Mouse (Mus musculus) liver, embryonic 14.5 days (tissue): ENCODE measurements at regions not wholly inside any gene's neighbourhood (a gene's known extent, or its start where the extent isn't known, plus 50 kb on each side); places are given as distances from the start of the nearest gene placed in this dataset.

Experiments
- ATAC-seq: fragments of 200-750 bp; cut with Nextera tagmentation; 2 replicates; pipeline ENCODE4 v1.8.0; 2017; ENCODE audit warnings: moderate number of reproducible peaks, mild to moderate bottlenecking, moderate library complexity; ENCODE audit not compliant: insufficient read depth
- DNase-seq, 3 experiments: peaks; one replicate each; pipeline ENCODE4 v3.0.0-alpha.2; 2012 to 2013; ENCODE audit warnings: low read depth in 3 of 3, low spot score in 3 of 3
- H3K27ac ChIP-seq: fragments of 300-500 bp; sonication (generic); 2 replicates; pipeline ENCODE4 v1.5.1; 2014; ENCODE audit warnings: moderate library complexity, mild to moderate bottlenecking, control low read depth, inconsistent platforms
- H3K27me3 ChIP-seq: fragments of 300-500 bp; sonication (generic); 2 replicates; pipeline ENCODE4 v1.6.1; 2014; ENCODE audit warnings: mild to moderate bottlenecking, low read length, moderate library complexity; ENCODE audit not compliant: control insufficient read depth, insufficient read depth
- H3K36me3 ChIP-seq: fragments of 300-500 bp; sonication (generic); replicated peaks from 2 replicates; pipeline ENCODE4 v1.6.1; 2014; ENCODE audit warnings: low read depth; ENCODE audit not compliant: control insufficient read depth, insufficient read depth
- H3K4me1 ChIP-seq, 2 experiments: fragments of 200-500 bp in 1 of 2; fragments of 300-500 bp in 1 of 2; sonication (generic) in 1 of 2; replicated peaks; 2 replicates each; pipeline ENCODE4 v1.6.1; 2012 to 2014; ENCODE audit warnings: antibody characterized with exemption in 1 of 2, inconsistent platforms in 1 of 2, low read length in 1 of 2; ENCODE audit not compliant: control insufficient read depth in 2 of 2, insufficient read depth in 2 of 2
- H3K4me2 ChIP-seq: fragments of 300-500 bp; sonication (generic); 2 replicates; pipeline ENCODE4 v1.6.1; 2014; ENCODE audit warnings: low read depth, mild to moderate bottlenecking, control low read depth, moderate library complexity
- H3K4me3 ChIP-seq, 2 experiments: fragments of 200-500 bp in 1 of 2; fragments of 300-500 bp in 1 of 2; sonication (generic) in 1 of 2; 2 replicates each; pipeline ENCODE4 v1.5.1; 2012 to 2014; ENCODE audit warnings: low read depth in 2 of 2, low read length in 2 of 2, mild to moderate bottlenecking in 2 of 2, control low read depth in 1 of 2, inconsistent platforms in 1 of 2, moderate library complexity in 1 of 2; ENCODE audit not compliant: insufficient read depth in 1 of 2
- H3K9ac ChIP-seq: fragments of 300-500 bp; sonication (generic); replicated peaks from 2 replicates; pipeline ENCODE4 v1.6.1; 2014; ENCODE audit warnings: mild to moderate bottlenecking, control low read depth, moderate library complexity
- H3K9me3 ChIP-seq: fragments of 300-500 bp; sonication (generic); 2 replicates; pipeline ENCODE4 v1.6.1; 2016; ENCODE audit warnings: low read length, mixed read lengths; ENCODE audit not compliant: control insufficient read depth
- CTCF ChIP-seq: IDR thresholded peaks from 2 replicates; pipeline ENCODE4 v1.5.1; 2016; ENCODE audit warnings: antibody characterized with exemption, low read depth, control low read depth
- EP300 ChIP-seq: IDR thresholded peaks from 2 replicates; pipeline ENCODE4 v1.6.1; 2016; ENCODE audit warnings: antibody characterized with exemption, low read depth
- WGBS: fragments of 180-500 bp; shearing (Covaris S2); extraction: QIAGEN DNeasy Blood & Tissue Kit; methylation state at CpG from one replicate; pipeline ENCODE4 v1.1.7; 2014; ENCODE audit not compliant: insufficient replicate concordance; 5-methylcytosine and 5-hydroxymethylcytosine counted together

- WGBS, result 70% methylated on average over 4 of the region's 4 CpGs
- Histone ChIP-seq H3K27me3 (no peaks in the 10 kb centered on the region), H3K4me2 (no peak overlapping the region), H3K9ac (no peak overlapping the region), H3K4me1 (no peaks in the 10 kb centered on the region), H3K4me3 (no peak overlapping the region), H3K27ac (no peak overlapping the region), H3K36me3 (no peaks in the 10 kb centered on the region), H3K9me3 (no peaks in the 10 kb centered on the region)
- no peak for TF ChIP-seq EP300
- TF ChIP-seq CTCF, result no peak
- ATAC-seq (no peak), DNase-seq (no peak)
These were observed 74.2 kb upstream of the Rnf152 start for GRCm38 (mm10) chr1:105430712-105431111.

GRCm38 (mm10) chr1:105428165-105428564 is 71.7 kb upstream of the Rnf152 start:
- Histone ChIP-seq H3K9me3 (no peaks in the 10 kb centered on the region), H3K27ac (no peak overlapping the region), H3K27me3 (no peaks in the 10 kb centered on the region), H3K4me3 (no peak overlapping the region), H3K36me3 (no peaks in the 10 kb centered on the region), H3K9ac (no peak overlapping the region), H3K4me1 (no peaks in the 10 kb centered on the region), H3K4me2 (no peak overlapping the region)
- 68% methylated on average over 1 of the region's 1 CpGs for WGBS
- no peak for TF ChIP-seq CTCF
- no peak for TF ChIP-seq EP300
- ATAC-seq (no peak), DNase-seq (no peak)

GRCm38 (mm10) chr1:105426086-105426485 is 69.6 kb upstream of the Rnf152 start:
- Histone ChIP-seq H3K9ac (no peak overlapping the region), H3K27ac (no peak overlapping the region), H3K36me3 (no peaks in the 10 kb centered on the region), H3K4me1 (no peaks in the 10 kb centered on the region), H3K4me3 (no peak overlapping the region), H3K4me2 (no peak overlapping the region), H3K9me3 (no peaks in the 10 kb centered on the region), H3K27me3 (no peaks in the 10 kb centered on the region)
- 43% methylated on average over 4 of the region's 4 CpGs for WGBS
- TF ChIP-seq EP300 (no peak), CTCF (no peak)
- DNase-seq (no peak), ATAC-seq (no peak)

- no peaks in the 10 kb centered on the region for H3K9me3 ChIP-seq
- H3K4me3 ChIP-seq, result no peak overlapping the region
- H3K4me2 ChIP-seq, result no peak overlapping the region
- no peak overlapping the region for H3K9ac ChIP-seq
- H3K4me1 ChIP-seq, result no peaks in the 10 kb centered on the region
- no peaks in the 10 kb centered on the region for H3K27me3 ChIP-seq
- WGBS, result 37% methylated on average over 2 of the region's 2 CpGs
- no peak for ATAC-seq
- TF ChIP-seq CTCF, result no peak
- TF ChIP-seq EP300, result no peak
- no peak overlapping the region for H3K27ac ChIP-seq
- DNase-seq, result no peak
- H3K36me3 ChIP-seq, result no peaks in the 10 kb centered on the region
These were observed 66.9 kb upstream of the Rnf152 start for GRCm38 (mm10) chr1:105423380-105423779.

- Histone ChIP-seq H3K9me3 (no peaks in the 10 kb centered on the region), H3K4me3 (no peak overlapping the region), H3K4me2 (no peak overlapping the region), H3K36me3 (no peaks in the 10 kb centered on the region), H3K27ac (no peak overlapping the region), H3K27me3 (no peaks in the 10 kb centered on the region), H3K4me1 (no peaks in the 10 kb centered on the region), H3K9ac (no peak overlapping the region)
- ATAC-seq (no peak), DNase-seq (no peak)
- WGBS, result 80% methylated on average over 6 of the region's 6 CpGs
- TF ChIP-seq CTCF (no peak), EP300 (no peak)
These were observed 66.4 kb upstream of the Rnf152 start for GRCm38 (mm10) chr1:105422945-105423344.
